Mouse (Mus musculus) cortical plate, adult 2 months (tissue): Measurements from ENCODE around the gene Eif2ak3.

Experiments
- CTCF ChIP-seq: fragments of 200-500 bp; IDR thresholded peaks from 2 replicates; pipeline ENCODE4 v1.5.1; 2011; ENCODE audit warnings: mild to moderate bottlenecking, control low read depth, low read length; ENCODE audit not compliant: insufficient read depth; ENCODE audit errors: extremely low read depth
- POLR2A ChIP-seq: fragments of 200-500 bp; IDR thresholded peaks from 2 replicates; pipeline ENCODE4 v1.6.1; 2011; ENCODE audit warnings: mild to moderate bottlenecking, low read length, control low read depth; ENCODE audit not compliant: insufficient read depth; ENCODE audit errors: extremely low read depth

DNA sequence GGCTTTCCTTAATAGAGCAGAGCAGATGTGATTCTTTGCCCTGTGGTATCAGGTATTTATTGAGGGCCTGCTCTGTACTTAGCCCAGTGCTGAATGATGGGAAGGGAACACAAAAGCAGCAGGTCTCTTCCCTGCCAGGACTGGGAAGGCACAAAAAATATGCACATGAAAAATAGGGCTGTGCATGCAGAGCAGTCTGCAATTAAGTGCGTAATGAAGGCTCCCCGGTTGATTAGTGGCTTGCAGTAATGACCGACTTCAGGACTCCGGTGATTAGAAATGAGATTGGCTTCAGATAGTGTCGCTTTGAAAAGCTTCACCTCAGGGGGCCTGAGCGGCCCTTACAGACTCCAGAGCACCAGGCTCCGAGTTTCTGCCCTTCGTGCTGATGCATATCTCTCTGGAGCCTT, 55.3 kb downstream of the Eif2ak3 start:
- TF ChIP-seq POLR2A: no peak
- TF ChIP-seq CTCF: no peak
